ENCODE assay signal across 32 mouse cellular contexts in the genomic region with DNA sequence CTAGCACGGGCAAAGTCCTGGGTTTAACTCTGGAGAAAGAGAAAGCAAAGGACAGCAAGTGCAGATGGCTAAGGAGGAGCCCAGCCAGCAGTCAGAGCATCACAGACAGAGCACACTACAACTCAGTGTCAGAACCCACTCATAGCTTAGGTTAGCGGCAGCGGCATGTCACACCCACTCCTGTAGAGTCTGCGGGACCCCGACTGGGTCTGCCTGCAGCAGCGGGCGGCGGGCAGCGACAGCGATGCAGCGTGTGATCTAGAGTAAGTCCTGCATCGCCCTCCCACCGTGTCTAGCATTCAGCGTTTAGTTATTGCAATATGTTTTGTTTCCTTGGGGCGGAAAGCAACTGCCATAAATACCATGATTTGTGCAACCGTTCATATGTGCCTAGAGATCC. TPM values are rescaled to one million over a fixed set of nuclear protein-coding genes. Genes with fewer than 3 reads are reported as not detected.
DNase-seq lines count a peak whose midpoint lies in the region; ATAC-seq and TF ChIP-seq lines count a peak whose summit lies in the region.
"Had no signal": no experiment of that assay in that cellular context is flagged by ENCODE, and none has a peak within 500 bp of the region (broad histone marks: within the 10 kb centered on the region; RNA-seq: fewer than 3 reads in every experiment).

No protein-coding gene starts in this region.

- H3K4me2 ChIP-seq in heart, embryonic 12.5 days, result peak overlapping the region; percentile 34
- H3K4me2 ChIP-seq in hindbrain, postnatal 0 days (ENCODE audit: low read depth, low read length), result no peak overlapping the region
- no peak overlapping the region for H3K4me2 ChIP-seq in hindbrain, embryonic 11.5 days (replicated peaks; ENCODE audit: low read depth, low read length)
- H3K4me2 ChIP-seq: intestine, embryonic 15.5 days; liver, embryonic 13.5 days; neural tube, embryonic 13.5 days had no signal

- H3K36me3 ChIP-seq in heart, embryonic 12.5 days, result no peaks in the 10 kb centered on the region
- no peaks in the 10 kb centered on the region for H3K36me3 ChIP-seq in hindbrain, postnatal 0 days (ENCODE audit: insufficient read depth, low read length)
- no peaks in the 10 kb centered on the region for H3K36me3 ChIP-seq in hindbrain, embryonic 11.5 days (ENCODE audit: control insufficient read depth, insufficient read depth, low read length)
- H3K36me3 ChIP-seq in ES-Bruce4 (ENCODE audit: control insufficient read depth, insufficient read depth, low read length, poor library complexity, severe bottlenecking), result no peaks in the 10 kb centered on the region
- H3K36me3 ChIP-seq: intestine, embryonic 15.5 days; liver, embryonic 13.5 days; neural tube, embryonic 13.5 days had no signal

- 0 out of 2 replicates have a peak, but pooled peaks cover 8% of the 10 kb centered on the region for H3K27me3 ChIP-seq in heart, embryonic 12.5 days (replicated peaks)
- H3K27me3 ChIP-seq in hindbrain, postnatal 0 days (ENCODE audit: insufficient read depth, low read length), result no peaks in the 10 kb centered on the region
- H3K27me3 ChIP-seq in hindbrain, embryonic 11.5 days (ENCODE audit: control insufficient read depth, insufficient read depth, low read length), result no peaks in the 10 kb centered on the region
- H3K27me3 ChIP-seq in ES-Bruce4 (ENCODE audit: control insufficient read depth, insufficient read depth, low read length, poor library complexity, severe bottlenecking), result no peaks in the 10 kb centered on the region
- H3K27me3 ChIP-seq: intestine, embryonic 15.5 days; liver, embryonic 13.5 days; neural tube, embryonic 13.5 days; Patski had no signal

- TF ChIP-seq CTCF in hindbrain, postnatal 0 days (IDR thresholded peaks at IDR 0.05; ENCODE audit: low read depth), result no peak
- no peak for TF ChIP-seq CTCF in ES-Bruce4 (IDR thresholded peaks at IDR 0.05; ENCODE audit: low read depth, low read length)
- no peak for TF ChIP-seq CTCF in brain, embryonic 14.5 days (IDR thresholded peaks at IDR 0.05; ENCODE audit: borderline replicate concordance, extremely low read depth, insufficient read depth, insufficient read length)
- no peak for TF ChIP-seq CTCF in left cerebral cortex, adult 2 months (IDR thresholded peaks at IDR 0.05)

- peaks cover 13% of the 10 kb centered on the region; the same call in 1 of the 2 replicates for H3K4me1 ChIP-seq in heart, embryonic 12.5 days (replicated peaks)
- H3K4me1 ChIP-seq in hindbrain, postnatal 0 days (ENCODE audit: insufficient read depth, low read length), result peaks cover 9% of the 10 kb centered on the region
- peaks cover 5% of the 10 kb centered on the region for H3K4me1 ChIP-seq in hindbrain, embryonic 11.5 days (replicated peaks; ENCODE audit: control insufficient read depth, insufficient read depth, low read length)
- H3K4me1 ChIP-seq in ES-Bruce4 (ENCODE audit: control insufficient read depth, insufficient read depth, low read length), result peaks cover 8% of the 10 kb centered on the region

- WGBS in heart, embryonic 12.5 days, result 66% methylated on average over 16 of the region's 16 CpGs
- 67% methylated on average over 16 of the region's 16 CpGs for WGBS in hindbrain, postnatal 0 days
- WGBS in hindbrain, embryonic 11.5 days, result 74% methylated on average over 16 of the region's 16 CpGs

- no peaks in the 10 kb centered on the region for H3K9me3 ChIP-seq in heart, embryonic 12.5 days (replicated peaks)
- no peaks in the 10 kb centered on the region for H3K9me3 ChIP-seq in hindbrain, postnatal 0 days (ENCODE audit: low read length)
- no peaks in the 10 kb centered on the region for H3K9me3 ChIP-seq in hindbrain, embryonic 11.5 days (ENCODE audit: control insufficient read depth, low read length)
- H3K9me3 ChIP-seq in ES-Bruce4 (replicated peaks; ENCODE audit: control insufficient read depth, insufficient read depth, low read length, poor library complexity, severe bottlenecking), result no peaks in the 10 kb centered on the region
- H3K9me3 ChIP-seq: intestine, embryonic 15.5 days; liver, embryonic 13.5 days; neural tube, embryonic 13.5 days had no signal

- no peak for DNase-seq in heart, postnatal 14 days
- peak; percentile 1 for DNase-seq in hindbrain, postnatal 0 days (ENCODE audit: low spot score)
- DNase-seq in hindbrain, embryonic 11.5 days (ENCODE audit: low spot score), result no peak
- peak; percentile 53 for DNase-seq in brain, embryonic 14.5 days (ENCODE audit: low read depth)
- no peak for DNase-seq in left cerebral cortex, adult 2 months (ENCODE audit: extremely low spot score in 1 of 2, low spot score in 2 of 2)
- DNase-seq: adrenal gland, postnatal 10 days; B cell, adult 2 months; cerebellum, adult 11 months; cerebellum, adult 9-10 months; cerebellum, postnatal 36 days; gastrocnemius, postnatal 25 days; heart, adult 11 months; heart, postnatal 4 days; kidney, adult 2 months; kidney, postnatal 36 days; left cerebral cortex, postnatal 4 days; liver, embryonic 13.5 days; lung, adult 2 months; lung, postnatal 10 days; right cerebral cortex, postnatal 4 days; thymus, adult 18-20 months; thymus, postnatal 25 days had no signal

- no peak for ATAC-seq in heart, embryonic 12.5 days (ENCODE audit: insufficient number of reproducible peaks, low FRiP score)
- ATAC-seq in hindbrain, postnatal 0 days, result no peak
- ATAC-seq in hindbrain, embryonic 11.5 days (ENCODE audit: low FRiP score), result no peak
- ATAC-seq: hindbrain, embryonic 16.5 days; intestine, embryonic 15.5 days; Patski had no signal

- TF ChIP-seq EP300 in ES-Bruce4 (IDR thresholded peaks at IDR 0.05; ENCODE audit: insufficient read depth, low read depth, low read length), result no peak

- H3K9ac ChIP-seq in heart, embryonic 12.5 days, result no peak overlapping the region
- H3K9ac ChIP-seq in hindbrain, postnatal 0 days (replicated peaks; ENCODE audit: low read length), result no peak overlapping the region
- no peak overlapping the region for H3K9ac ChIP-seq in hindbrain, embryonic 11.5 days (ENCODE audit: low read depth, low read length)
- peak overlapping the region; percentile 15 for H3K9ac ChIP-seq in ES-Bruce4 (ENCODE audit: low read depth, poor library complexity, severe bottlenecking)
- H3K9ac ChIP-seq: intestine, embryonic 15.5 days; liver, embryonic 13.5 days; neural tube, embryonic 13.5 days had no signal

- TF ChIP-seq POLR2A in ES-Bruce4 (IDR thresholded peaks at IDR 0.05; ENCODE audit: insufficient read depth, low read length), result no peak
- TF ChIP-seq POLR2A in brain, embryonic 14.5 days (IDR thresholded peaks at IDR 0.05; ENCODE audit: borderline replicate concordance, extremely low read depth, insufficient read depth, insufficient read length, poor library complexity, severe bottlenecking), result no peak

- no peak overlapping the region for H3K4me3 ChIP-seq in heart, embryonic 12.5 days
- no peak overlapping the region for H3K4me3 ChIP-seq in hindbrain, postnatal 0 days (ENCODE audit: low read length)
- no peak overlapping the region for H3K4me3 ChIP-seq in hindbrain, embryonic 11.5 days (ENCODE audit: low read depth, low read length)
- peak overlapping the region; percentile 43 for H3K4me3 ChIP-seq in ES-Bruce4 (ENCODE audit: low read depth, low read length)
- no peak overlapping the region for H3K4me3 ChIP-seq in left cerebral cortex, adult 2 months
- H3K4me3 ChIP-seq: intestine, embryonic 15.5 days; layer of hippocampus, adult 2 months; liver, embryonic 13.5 days; neural tube, embryonic 13.5 days had no signal

- H3K27ac ChIP-seq in heart, embryonic 12.5 days (ENCODE audit: poor library complexity, severe bottlenecking), result no peak overlapping the region
- H3K27ac ChIP-seq in hindbrain, postnatal 0 days, result no peak overlapping the region
- H3K27ac ChIP-seq in hindbrain, embryonic 11.5 days (ENCODE audit: low read depth, low read length), result no peak overlapping the region
- no peak overlapping the region; the same call in 1 of the 2 replicates for H3K27ac ChIP-seq in ES-Bruce4 (ENCODE audit: insufficient read depth, low read length)
- no peak overlapping the region for H3K27ac ChIP-seq in left cerebral cortex, adult 2 months
- H3K27ac ChIP-seq: intestine, embryonic 15.5 days; layer of hippocampus, adult 2 months; liver, embryonic 13.5 days; macrophage; neural tube, embryonic 13.5 days; stomach, postnatal 0 days had no signal

- intact Hi-C loops in heart, postnatal 14 days (cut with DNase I), result no loop called here
- intact Hi-C loops in left cerebral cortex, adult 2 months (cut with DNase I), result loop anchor here (5.0 kb wide), 1 partner anchor 123 kb away; no protein-coding TSS in a partner anchor

RNA-seq across cellular contexts. Expression of gene Enc1, which starts 18.4 kb away (rescaled TPM):
- 4.5 and 5.7 TPM in 2 replicates for polyA plus RNA-seq in heart, embryonic 12.5 days (2016; fragmentation: Nextera tagmentation; extraction: Ambion mirVana)
- total RNA-seq in heart, postnatal 14 days (2021), result 10 to 100 TPM; 11.2 to 11.3 TPM
- total RNA-seq in hindbrain, postnatal 0 days (2014; rRNA removed), result 179 and 206 TPM in 2 replicates
- 29.3 and 33.3 TPM in 2 replicates for polyA plus RNA-seq in hindbrain, postnatal 0 days (2015; fragmentation: Nextera tagmentation; extraction: Ambion mirVana)
- polyA plus RNA-seq in hindbrain, embryonic 11.5 days (2014; fragmentation: Nextera tagmentation; extraction: Ambion mirVana), result 34.8 and 45.9 TPM in 2 replicates
- polyA plus RNA-seq in ES-Bruce4 (2011; ENCODE audit: insufficient read depth, insufficient read length, low read depth, missing spikeins), result 83.0 TPM in 2 replicates
- polyA plus RNA-seq in brain, embryonic 14.5 days (2012; rRNA removed), result 249 and 303 TPM in 2 replicates
- 100 to 1,000 TPM; 653 to 683 TPM for total RNA-seq in left cerebral cortex, adult 2 months (2021)
- total RNA-seq: MEL had no signal

Comparison
In these comparisons a context has a peak if more than half of its experiments do, and no peak if none do; other contexts are left out.
1. DNase-seq: peak in hindbrain, postnatal 0 days (single experiment) and brain, embryonic 14.5 days (single experiment); none in heart, postnatal 14 days (0 of 2), hindbrain, embryonic 11.5 days (single experiment) and left cerebral cortex, adult 2 months (0 of 2).